8 mouse cellular contexts compared by ENCODE assay signal in genomic region chr7:126474993-126475581, GRCm38 (mm10). TPM values are rescaled to one million over a fixed set of nuclear protein-coding genes. Genes with fewer than 3 reads are reported as not detected.
DNase-seq lines count a peak whose midpoint lies in the region; ATAC-seq and TF ChIP-seq lines count a peak whose summit lies in the region.

Gene Sh2b1, minus strand, starts transcription at chr7:126475424.

- H3K27ac ChIP-seq in forebrain, embryonic 11.5 days (ENCODE audit: low read depth, low read length) = peak within 1 kb of the TSS; percentile 91
- peak within 1 kb of the TSS; percentile 99 for H3K27ac ChIP-seq in heart, embryonic 16.5 days (ENCODE audit: low read length)
- H3K27ac ChIP-seq in liver, embryonic 16.5 days (ENCODE audit: low read length) = peak within 1 kb of the TSS; percentile 88
- peak within 1 kb of the TSS; percentile 94 for H3K27ac ChIP-seq in neural tube, embryonic 13.5 days (replicated peaks)
- peak within 1 kb of the TSS; percentile 94 for H3K27ac ChIP-seq in testis, adult 2 months (ENCODE audit: control insufficient read depth, insufficient read depth, low read depth, low read length)

- peak; percentile 43 for TF ChIP-seq POLR2A in testis, adult 2 months (IDR thresholded peaks at IDR 0.05; ENCODE audit: control insufficient read depth, low read depth, low read length)

- H3K4me1 ChIP-seq in E14TG2a.4 (replicated peaks; ENCODE audit: low read depth, low read length) = peaks cover 42% of the 10 kb centered on the region
- H3K4me1 ChIP-seq in forebrain, embryonic 11.5 days (replicated peaks; ENCODE audit: control insufficient read depth, insufficient read depth, low read length) = peaks cover 6% of the 10 kb centered on the region; the same call in 1 of the 2 replicates
- peaks cover 13% of the 10 kb centered on the region for H3K4me1 ChIP-seq in heart, embryonic 16.5 days (ENCODE audit: control insufficient read depth, insufficient read depth, low read length)
- H3K4me1 ChIP-seq in liver, embryonic 16.5 days (ENCODE audit: control insufficient read depth, low read depth, low read length) = peaks cover 22% of the 10 kb centered on the region
- H3K4me1 ChIP-seq in neural tube, embryonic 13.5 days (replicated peaks) = peaks cover 22% of the 10 kb centered on the region
- peaks cover 3% of the 10 kb centered on the region for H3K4me1 ChIP-seq in testis, adult 2 months (ENCODE audit: control insufficient read depth, insufficient read depth, low read length)

- H3K27me3 ChIP-seq in E14TG2a.4 (ENCODE audit: insufficient read depth, low read length) = no peaks in the 10 kb centered on the region
- H3K27me3 ChIP-seq in forebrain, embryonic 11.5 days (ENCODE audit: control insufficient read depth, insufficient read depth, low read length) = no peaks in the 10 kb centered on the region
- H3K27me3 ChIP-seq in heart, embryonic 16.5 days (ENCODE audit: control insufficient read depth, insufficient read depth, low read length) = no peaks in the 10 kb centered on the region
- H3K27me3 ChIP-seq in liver, embryonic 16.5 days (ENCODE audit: control insufficient read depth, insufficient read depth, low read depth, low read length) = no peaks in the 10 kb centered on the region
- H3K27me3 ChIP-seq in neural tube, embryonic 13.5 days = no peaks in the 10 kb centered on the region
- no peaks in the 10 kb centered on the region for H3K27me3 ChIP-seq in testis, adult 2 months (ENCODE audit: control insufficient read depth, insufficient read depth, low read length)

- no peaks in the 10 kb centered on the region for H3K9me3 ChIP-seq in E14TG2a.4 (ENCODE audit: low read length)
- H3K9me3 ChIP-seq in forebrain, embryonic 11.5 days (ENCODE audit: control insufficient read depth, low read length) = no peaks in the 10 kb centered on the region
- H3K9me3 ChIP-seq in heart, embryonic 16.5 days (replicated peaks; ENCODE audit: control insufficient read depth, low read length) = no peaks in the 10 kb centered on the region
- no peaks in the 10 kb centered on the region for H3K9me3 ChIP-seq in liver, embryonic 16.5 days (replicated peaks; ENCODE audit: control insufficient read depth, low read length)
- H3K9me3 ChIP-seq in neural tube, embryonic 13.5 days = no peaks in the 10 kb centered on the region

- peak within 1 kb of the TSS; percentile 94 for H3K9ac ChIP-seq in forebrain, embryonic 11.5 days (ENCODE audit: low read length)
- peak within 1 kb of the TSS; percentile 100 for H3K9ac ChIP-seq in heart, embryonic 16.5 days (ENCODE audit: low read length)
- H3K9ac ChIP-seq in liver, embryonic 16.5 days (ENCODE audit: low read depth, low read length) = peak within 1 kb of the TSS; percentile 94
- H3K9ac ChIP-seq in neural tube, embryonic 13.5 days = peak within 1 kb of the TSS; percentile 98

- TF ChIP-seq CTCF in E14TG2a.4 (conservative IDR thresholded peaks at IDR 0.05; ENCODE audit: low read length) = peak; percentile 20; the same call in 1 of the 2 replicates
- TF ChIP-seq CTCF in testis, adult 2 months (IDR thresholded peaks at IDR 0.05; ENCODE audit: control insufficient read depth, insufficient read depth, insufficient replicate concordance, low read depth, low read length) = peak; percentile 3; the same call in 1 of the 2 replicates

- peak within 1 kb of the TSS; percentile 88 for H3K4me2 ChIP-seq in forebrain, embryonic 11.5 days (ENCODE audit: low read depth, low read length, severe bottlenecking)
- H3K4me2 ChIP-seq in heart, embryonic 16.5 days (ENCODE audit: low read depth, low read length) = peak within 1 kb of the TSS; percentile 95
- H3K4me2 ChIP-seq in liver, embryonic 16.5 days (ENCODE audit: low read depth, low read length) = peak within 1 kb of the TSS; percentile 89
- H3K4me2 ChIP-seq in neural tube, embryonic 13.5 days = peak within 1 kb of the TSS; percentile 98

- WGBS in forebrain, embryonic 11.5 days = under 1% methylated on average over 52 of the region's 53 CpGs
- WGBS in heart, embryonic 16.5 days = under 1% methylated on average over 53 of the region's 53 CpGs
- under 1% methylated on average over 53 of the region's 53 CpGs for WGBS in liver, embryonic 16.5 days (ENCODE audit: insufficient replicate concordance)
- WGBS in neural tube, embryonic 13.5 days = under 1% methylated on average over 53 of the region's 53 CpGs

- H3K36me3 ChIP-seq in E14TG2a.4 (ENCODE audit: insufficient read depth, low read length) = peaks cover 37% of the 10 kb centered on the region
- H3K36me3 ChIP-seq in forebrain, embryonic 11.5 days (ENCODE audit: control insufficient read depth, insufficient read depth, low read length) = peaks cover 6% of the 10 kb centered on the region; the same call in 1 of the 2 replicates
- peaks cover 20% of the 10 kb centered on the region for H3K36me3 ChIP-seq in heart, embryonic 16.5 days (ENCODE audit: control insufficient read depth, insufficient read depth)
- H3K36me3 ChIP-seq in liver, embryonic 16.5 days (ENCODE audit: control insufficient read depth, insufficient read depth) = peaks cover 9% of the 10 kb centered on the region; the same call in 1 of the 2 replicates
- H3K36me3 ChIP-seq in neural tube, embryonic 13.5 days = peaks cover 29% of the 10 kb centered on the region
- no peaks in the 10 kb centered on the region; the same call in none of the 2 replicates for H3K36me3 ChIP-seq in testis, adult 2 months (ENCODE audit: control insufficient read depth, insufficient read depth, low read length)

- H3K4me3 ChIP-seq in E14TG2a.4 (replicated peaks; ENCODE audit: low read length) = peak within 1 kb of the TSS; percentile 95
- H3K4me3 ChIP-seq in forebrain, embryonic 11.5 days (ENCODE audit: low read depth, low read length) = peak within 1 kb of the TSS; percentile 92
- peak within 1 kb of the TSS; percentile 97 for H3K4me3 ChIP-seq in heart, embryonic 16.5 days (ENCODE audit: low read length)
- peak within 1 kb of the TSS; percentile 86 for H3K4me3 ChIP-seq in liver, embryonic 16.5 days (ENCODE audit: low read depth, low read length)
- peak within 1 kb of the TSS; percentile 89 for H3K4me3 ChIP-seq in neural tube, embryonic 13.5 days
- peak within 1 kb of the TSS; percentile 89 for H3K4me3 ChIP-seq in testis, adult 2 months (ENCODE audit: control insufficient read depth, low read depth, low read length)

- peak; percentile 88 for DNase-seq in c-Kit-positive CD71-positive TER-119-negative erythroid progenitor cells, embryonic 14.5 days (ENCODE audit: low read depth)
- peak; percentile 92 for DNase-seq in forebrain, embryonic 11.5 days (ENCODE audit: low spot score)
- DNase-seq in kidney, postnatal 4 days = peak; percentile 91 to 95

- ATAC-seq in forebrain, embryonic 11.5 days (replicated peaks; ENCODE audit: low FRiP score) = peak; percentile 91
- peak; percentile 93 for ATAC-seq in heart, embryonic 16.5 days (replicated peaks; ENCODE audit: extremely low read depth, insufficient read depth, low FRiP score)
- peak; percentile 88 for ATAC-seq in liver, embryonic 16.5 days (ENCODE audit: low read depth)
- peak; percentile 91 for ATAC-seq in neural tube, embryonic 13.5 days (ENCODE audit: low read depth)

RNA-seq across cellular contexts. Expression of gene Sh2b1, which starts in this region (rescaled TPM):
- polyA plus RNA-seq in forebrain, embryonic 11.5 days (2014; fragmentation: Nextera tagmentation; extraction: Ambion mirVana) = 53.5 and 55.6 TPM in 2 replicates
- 44.3 and 46.0 TPM in 2 replicates for polyA plus RNA-seq in heart, embryonic 16.5 days (2015; fragmentation: Nextera tagmentation; extraction: Ambion mirVana)
- polyA plus RNA-seq in liver, embryonic 16.5 days (2015; fragmentation: Nextera tagmentation; extraction: Ambion mirVana) = 14.2 and 14.5 TPM in 2 replicates
- 60.2 and 62.3 TPM in 2 replicates for polyA plus RNA-seq in neural tube, embryonic 13.5 days (2015; fragmentation: Nextera tagmentation; extraction: Ambion mirVana)
- polyA plus RNA-seq in testis, adult 2 months (2012; rRNA removed) = 39.2 and 41.1 TPM in 2 replicates

Comparison
In these comparisons a context has a peak if more than half of its experiments do, and no peak if none do; other contexts are left out.
1. Peak in every context shown above with its lines: DNase-seq, ATAC-seq, H3K4me3 ChIP-seq and H3K27ac ChIP-seq.